12 mouse cellular contexts compared by ENCODE assay signal in genomic region chr2:31418571-31418970, GRCm38 (mm10). TPM values are rescaled to one million over a fixed set of nuclear protein-coding genes. Genes with fewer than 3 reads are reported as not detected.
A peak's percentile ranks its signal among the peaks of the same experiment; 100 is the strongest.
DNase-seq lines count a peak whose midpoint lies in the region; ATAC-seq and TF ChIP-seq lines count a peak whose summit lies in the region.
"Had no signal": no experiment of that assay in that cellular context is flagged by ENCODE, and none has a peak within 500 bp of the region (broad histone marks: within the 10 kb centered on the region; RNA-seq: fewer than 3 reads in every experiment).

No protein-coding gene starts in this region.

- no peaks in the 10 kb centered on the region for H3K36me3 ChIP-seq in limb, embryonic 15.5 days
- H3K36me3 ChIP-seq in limb, embryonic 10.5 days, result no peaks in the 10 kb centered on the region
- no peaks in the 10 kb centered on the region for H3K36me3 ChIP-seq in embryonic facial prominence, embryonic 11.5 days (replicated peaks; ENCODE audit: control insufficient read depth, insufficient read depth, low read depth, low read length)
- no peaks in the 10 kb centered on the region for H3K36me3 ChIP-seq in hindbrain, embryonic 16.5 days (ENCODE audit: control insufficient read depth, insufficient read depth, low read length)
- no peaks in the 10 kb centered on the region for H3K36me3 ChIP-seq in neural tube, embryonic 14.5 days (ENCODE audit: control insufficient read depth, insufficient read depth, low read length)

- WGBS in limb, embryonic 15.5 days, result 31% methylated on average over 8 of the region's 8 CpGs
- WGBS in limb, embryonic 10.5 days, result 39% methylated on average over 8 of the region's 8 CpGs
- WGBS in embryonic facial prominence, embryonic 11.5 days, result 32% methylated on average over 8 of the region's 8 CpGs
- WGBS in hindbrain, embryonic 16.5 days, result 15% methylated on average over 8 of the region's 8 CpGs
- WGBS in neural tube, embryonic 14.5 days, result 8% methylated on average over 8 of the region's 8 CpGs

- no peak for DNase-seq in limb, embryonic 10.5 days (ENCODE audit: low spot score)
- peak; percentile 20 for DNase-seq in embryonic facial prominence, embryonic 11.5 days (ENCODE audit: low spot score)
- no peak for DNase-seq in left cerebral cortex, adult 2 months (ENCODE audit: extremely low spot score in 1 of 2, low spot score in 2 of 2)
- no peak for DNase-seq in thymus, postnatal 10 days (ENCODE audit: low spot score in 2 of 2)
- DNase-seq in cerebellum, adult 11 months, result no peak
- DNase-seq: cerebellum, adult 2 months; kidney, postnatal 14 days; left cerebral cortex, postnatal 4 days; lung, postnatal 4 days had no signal

- ATAC-seq in limb, embryonic 15.5 days (ENCODE audit: insufficient number of reproducible peaks, low FRiP score, low TSS enrichment, low read depth), result no peak
- ATAC-seq in embryonic facial prominence, embryonic 11.5 days (replicated peaks; ENCODE audit: insufficient number of reproducible peaks, low FRiP score, low TSS enrichment, low read depth), result 0 out of 2 replicates have a peak, but pooled peaks have one; percentile 53
- peak; percentile 65 for ATAC-seq in hindbrain, embryonic 16.5 days
- ATAC-seq in neural tube, embryonic 14.5 days (ENCODE audit: low read depth), result peak; percentile 63; the same call in 1 of the 2 replicates

- H3K9ac ChIP-seq in limb, embryonic 15.5 days, result no peak overlapping the region
- no peak overlapping the region for H3K9ac ChIP-seq in embryonic facial prominence, embryonic 11.5 days (replicated peaks; ENCODE audit: low read length)
- no peak overlapping the region for H3K9ac ChIP-seq in hindbrain, embryonic 16.5 days (ENCODE audit: low read depth, low read length)
- H3K9ac ChIP-seq in neural tube, embryonic 14.5 days (replicated peaks; ENCODE audit: low read depth, low read length), result no peak overlapping the region

- intact Hi-C loops in left cerebral cortex, adult 2 months (cut with DNase I), result no loop called here

- H3K9me3 ChIP-seq in limb, embryonic 15.5 days, result no peaks in the 10 kb centered on the region
- H3K9me3 ChIP-seq in limb, embryonic 10.5 days (replicated peaks), result no peaks in the 10 kb centered on the region
- H3K9me3 ChIP-seq in embryonic facial prominence, embryonic 11.5 days (replicated peaks; ENCODE audit: control insufficient read depth, low read length), result no peaks in the 10 kb centered on the region
- H3K9me3 ChIP-seq in hindbrain, embryonic 16.5 days (ENCODE audit: control insufficient read depth, low read length), result no peaks in the 10 kb centered on the region
- no peaks in the 10 kb centered on the region for H3K9me3 ChIP-seq in neural tube, embryonic 14.5 days (ENCODE audit: control insufficient read depth, low read length)

- no peaks in the 10 kb centered on the region for H3K27me3 ChIP-seq in limb, embryonic 15.5 days
- H3K27me3 ChIP-seq in limb, embryonic 10.5 days (ENCODE audit: low read depth, poor library complexity, severe bottlenecking), result peaks cover 12% of the 10 kb centered on the region; the same call in 1 of the 2 replicates
- no peaks in the 10 kb centered on the region for H3K27me3 ChIP-seq in embryonic facial prominence, embryonic 11.5 days (ENCODE audit: control insufficient read depth, insufficient read depth, low read length)
- H3K27me3 ChIP-seq in hindbrain, embryonic 16.5 days (replicated peaks; ENCODE audit: control insufficient read depth, insufficient read depth, low read length), result no peaks in the 10 kb centered on the region; the same call in 1 of the 2 replicates
- no peaks in the 10 kb centered on the region for H3K27me3 ChIP-seq in neural tube, embryonic 14.5 days (ENCODE audit: control insufficient read depth, insufficient read depth, low read length)

- peak overlapping the region; percentile 14; the same call in 1 of the 2 replicates for H3K27ac ChIP-seq in limb, embryonic 15.5 days
- H3K27ac ChIP-seq in limb, embryonic 10.5 days, result no peak overlapping the region
- no peak overlapping the region for H3K27ac ChIP-seq in embryonic facial prominence, embryonic 11.5 days (replicated peaks; ENCODE audit: low read depth, low read length)
- no peak overlapping the region for H3K27ac ChIP-seq in hindbrain, embryonic 16.5 days (ENCODE audit: low read depth, low read length)
- no peak overlapping the region for H3K27ac ChIP-seq in neural tube, embryonic 14.5 days (ENCODE audit: low read depth, low read length)
- H3K27ac ChIP-seq in left cerebral cortex, adult 2 months, result no peak overlapping the region

- H3K4me3 ChIP-seq in limb, embryonic 15.5 days, result no peak overlapping the region
- H3K4me3 ChIP-seq in limb, embryonic 10.5 days, result no peak overlapping the region
- no peak overlapping the region for H3K4me3 ChIP-seq in embryonic facial prominence, embryonic 11.5 days (ENCODE audit: low read depth, low read length)
- H3K4me3 ChIP-seq in hindbrain, embryonic 16.5 days (ENCODE audit: low read length), result no peak overlapping the region
- H3K4me3 ChIP-seq in neural tube, embryonic 14.5 days (ENCODE audit: low read depth, low read length), result no peak overlapping the region
- no peak overlapping the region for H3K4me3 ChIP-seq in left cerebral cortex, adult 2 months

- H3K4me2 ChIP-seq in limb, embryonic 15.5 days, result no peak overlapping the region
- H3K4me2 ChIP-seq in embryonic facial prominence, embryonic 11.5 days (ENCODE audit: low read depth, low read length), result no peak overlapping the region
- H3K4me2 ChIP-seq in hindbrain, embryonic 16.5 days (ENCODE audit: low read length), result no peak overlapping the region
- H3K4me2 ChIP-seq in neural tube, embryonic 14.5 days (ENCODE audit: low read depth, low read length), result no peak overlapping the region

- 0 out of 2 replicates have a peak, but pooled peaks cover 5% of the 10 kb centered on the region for H3K4me1 ChIP-seq in limb, embryonic 15.5 days
- peaks cover 11% of the 10 kb centered on the region; the same call in 1 of the 2 replicates for H3K4me1 ChIP-seq in limb, embryonic 10.5 days
- no peaks in the 10 kb centered on the region for H3K4me1 ChIP-seq in embryonic facial prominence, embryonic 11.5 days (ENCODE audit: control insufficient read depth, insufficient read depth, low read length)
- H3K4me1 ChIP-seq in hindbrain, embryonic 16.5 days (ENCODE audit: control insufficient read depth, insufficient read depth, low read depth, low read length), result no peaks in the 10 kb centered on the region; the same call in 1 of the 2 replicates
- no peaks in the 10 kb centered on the region for H3K4me1 ChIP-seq in neural tube, embryonic 14.5 days (ENCODE audit: control insufficient read depth, insufficient read depth, low read length)

- TF ChIP-seq CTCF in left cerebral cortex, adult 2 months (IDR thresholded peaks at IDR 0.05), result no peak

RNA-seq across cellular contexts. Expression of gene Ass1, which starts 51.4 kb away (rescaled TPM):
- 44.1 and 45.8 TPM in 2 replicates for polyA plus RNA-seq in limb, embryonic 15.5 days (2015; fragmentation: Nextera tagmentation; extraction: Ambion mirVana)
- polyA plus RNA-seq in limb, embryonic 10.5 days (2016; fragmentation: Nextera tagmentation; extraction: Ambion mirVana), result 6.1 and 6.8 TPM in 2 replicates
- polyA plus RNA-seq in embryonic facial prominence, embryonic 11.5 days (2014; fragmentation: Nextera tagmentation; extraction: Ambion mirVana), result 11.2 and 14.5 TPM in 2 replicates
- polyA plus RNA-seq in hindbrain, embryonic 16.5 days (2015; fragmentation: Nextera tagmentation; extraction: Ambion mirVana), result 13.0 and 16.1 TPM in 2 replicates
- polyA plus RNA-seq in neural tube, embryonic 14.5 days (2014; fragmentation: Nextera tagmentation; extraction: Ambion mirVana), result 6.8 and 7.3 TPM in 2 replicates
- total RNA-seq in left cerebral cortex, adult 2 months (2021), result 10 to 100 TPM; 27.7 to 27.8 TPM
